Mouse (Mus musculus): ENCODE data around the gene Ifne. TPM values are rescaled to one million over a fixed set of nuclear protein-coding genes. Genes with fewer than 3 reads are reported as not detected.

Gene Ifne
- polyA plus RNA-seq, 1 experiment = not detected

DNA sequence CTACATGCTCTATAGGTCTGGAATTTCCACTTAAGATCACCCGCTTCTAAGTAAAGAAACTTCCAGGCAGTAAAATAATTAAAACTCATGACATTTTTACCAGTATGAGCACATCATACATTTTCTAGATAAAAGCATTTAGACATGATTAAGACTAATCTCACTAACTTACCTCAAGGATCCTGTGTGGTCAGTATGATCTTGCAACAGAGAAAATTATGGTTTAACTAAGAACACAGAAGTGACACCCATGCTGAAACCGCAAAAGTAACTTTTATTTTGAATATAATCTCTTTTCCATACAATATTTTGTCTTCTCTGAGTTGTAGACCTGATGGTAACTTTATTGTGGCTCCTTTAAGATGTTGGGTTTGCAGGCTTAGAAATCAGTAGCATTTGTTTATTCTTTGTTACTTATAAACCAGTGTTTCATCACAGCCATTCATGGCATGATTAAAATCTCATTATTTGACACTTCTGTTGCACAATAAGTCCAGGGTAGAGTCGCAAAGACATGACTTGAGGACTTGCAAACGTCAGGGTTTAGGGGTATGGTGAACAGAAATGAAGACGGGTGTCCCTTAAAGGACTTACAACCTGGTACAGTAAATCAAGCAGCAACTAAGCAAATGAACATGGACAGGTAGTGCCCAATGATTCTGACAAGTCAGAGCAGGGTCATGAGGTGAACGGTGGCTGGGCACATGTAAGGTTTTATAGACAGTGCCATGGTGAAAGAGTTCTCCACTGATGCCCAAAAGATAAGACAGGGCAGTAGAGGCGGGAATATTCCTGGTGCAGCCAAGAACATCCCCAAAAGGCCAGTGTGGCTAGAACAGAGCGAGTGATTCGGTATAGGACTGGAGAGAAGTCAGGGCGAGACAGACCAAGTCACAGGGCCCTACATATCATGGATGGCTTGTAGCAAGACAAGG is 29.9 kb upstream of the Ifne start:
- DNase-seq (ENCODE audit: low read depth) = no peak
- TF ChIP-seq CTCF (IDR thresholded peaks at IDR 0.05; ENCODE audit: borderline replicate concordance, extremely low read depth, insufficient read depth, insufficient read length) = no peak
- no peak for TF ChIP-seq POLR2A (IDR thresholded peaks at IDR 0.05; ENCODE audit: borderline replicate concordance, extremely low read depth, insufficient read depth, insufficient read length, poor library complexity, severe bottlenecking)

DNA sequence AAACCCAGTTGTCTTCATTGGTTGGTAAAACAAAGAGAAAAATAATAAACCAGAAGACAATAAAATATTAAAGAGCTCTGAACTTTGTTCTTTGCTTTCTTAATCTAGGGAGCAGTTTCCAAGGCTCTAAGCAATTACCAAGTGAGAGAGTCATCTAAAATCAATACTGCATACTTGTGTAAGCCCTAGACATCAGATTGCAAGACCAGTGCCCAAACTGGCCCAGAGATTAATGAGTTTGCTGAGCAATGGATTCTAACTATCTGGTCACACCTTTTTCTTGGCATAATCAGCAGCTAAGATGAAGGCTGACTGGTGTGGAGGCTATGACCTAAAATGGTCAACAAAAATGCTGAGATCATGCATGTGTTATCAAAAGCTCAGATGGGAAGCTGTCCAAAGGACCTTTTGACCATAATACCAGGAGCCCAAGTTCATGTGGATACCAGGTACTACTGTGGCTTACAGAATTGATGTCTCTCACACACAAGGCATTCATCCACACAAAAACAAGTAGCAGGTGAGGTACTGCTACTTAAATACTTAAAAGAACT is 13.3 kb upstream of the Ifne start:
- no peak for DNase-seq (ENCODE audit: low read depth)
- TF ChIP-seq CTCF (IDR thresholded peaks at IDR 0.05; ENCODE audit: borderline replicate concordance, extremely low read depth, insufficient read depth, insufficient read length) (no peak), POLR2A (IDR thresholded peaks at IDR 0.05; ENCODE audit: borderline replicate concordance, extremely low read depth, insufficient read depth, insufficient read length, poor library complexity, severe bottlenecking) (no peak)

DNA sequence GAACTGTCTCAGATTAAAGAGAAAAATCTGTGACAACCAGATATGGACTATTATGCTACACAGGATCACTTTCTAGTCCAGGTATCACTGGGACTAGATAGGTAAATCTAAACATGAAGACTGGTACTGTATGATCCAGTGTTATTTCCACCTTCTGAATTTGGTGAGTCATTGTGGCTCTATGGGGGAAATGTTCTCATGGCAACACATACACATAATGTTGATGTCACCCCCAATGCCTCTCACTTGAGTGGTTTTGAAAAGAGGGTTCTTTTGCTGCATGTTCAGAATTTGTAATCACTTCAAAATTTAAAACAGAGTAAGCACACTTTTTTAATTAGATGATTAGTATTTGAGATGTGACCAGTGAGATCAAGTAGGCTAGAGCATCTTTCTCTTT is 8.2 kb upstream of the Ifne start:
- no peak for DNase-seq (ENCODE audit: low read depth)
- TF ChIP-seq POLR2A (IDR thresholded peaks at IDR 0.05; ENCODE audit: borderline replicate concordance, extremely low read depth, insufficient read depth, insufficient read length, poor library complexity, severe bottlenecking) = no peak
- no peak for TF ChIP-seq CTCF (IDR thresholded peaks at IDR 0.05; ENCODE audit: borderline replicate concordance, extremely low read depth, insufficient read depth, insufficient read length)

DNA sequence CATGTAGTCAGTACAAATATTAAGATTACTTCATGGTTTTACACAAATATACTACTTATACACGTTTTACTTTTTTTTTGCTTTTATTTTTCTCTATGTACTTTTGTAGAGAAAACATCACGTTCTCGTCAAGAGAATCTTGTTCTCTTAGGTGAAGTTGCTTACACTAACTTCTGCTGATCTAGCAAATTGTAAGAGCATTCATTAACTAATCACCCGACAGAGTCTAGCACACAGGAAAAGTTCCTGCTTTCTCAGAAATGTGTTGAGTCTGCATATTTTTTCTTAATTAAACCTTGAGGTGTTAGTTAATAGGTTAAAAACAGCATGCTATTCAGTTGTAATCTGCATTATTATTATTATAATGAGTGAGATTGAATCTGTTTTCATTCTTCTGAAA is 1.2 kb downstream of the Ifne start:
- TF ChIP-seq POLR2A (IDR thresholded peaks at IDR 0.05; ENCODE audit: borderline replicate concordance, extremely low read depth, insufficient read depth, insufficient read length, poor library complexity, severe bottlenecking) (no peak), CTCF (IDR thresholded peaks at IDR 0.05; ENCODE audit: borderline replicate concordance, extremely low read depth, insufficient read depth, insufficient read length) (no peak)
- DNase-seq (ENCODE audit: low read depth) = no peak

DNA sequence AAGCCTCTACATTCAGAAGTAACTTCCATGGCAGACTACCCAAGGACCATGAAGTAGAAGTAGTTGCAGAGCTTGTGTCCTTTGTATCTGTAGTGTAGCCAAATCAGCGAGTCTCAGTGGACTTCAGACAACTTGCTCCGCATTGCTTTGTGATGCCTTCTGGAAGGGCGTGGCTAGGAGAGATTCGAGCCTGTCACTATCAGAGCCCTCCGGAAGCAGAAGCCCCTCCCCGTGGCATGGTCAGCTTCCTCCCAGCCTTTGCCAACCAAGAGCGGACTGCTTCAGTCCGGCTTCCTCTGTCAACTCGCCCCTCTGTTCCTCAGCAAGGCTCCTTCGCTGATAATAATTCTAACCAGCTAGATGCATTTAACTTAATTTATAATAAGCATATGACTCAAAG is 1.8 kb downstream of the Ifne start:
- TF ChIP-seq POLR2A (IDR thresholded peaks at IDR 0.05; ENCODE audit: borderline replicate concordance, extremely low read depth, insufficient read depth, insufficient read length, poor library complexity, severe bottlenecking) = no peak
- TF ChIP-seq CTCF (IDR thresholded peaks at IDR 0.05; ENCODE audit: borderline replicate concordance, extremely low read depth, insufficient read depth, insufficient read length) = no peak
- no peak for DNase-seq (ENCODE audit: low read depth)

DNA sequence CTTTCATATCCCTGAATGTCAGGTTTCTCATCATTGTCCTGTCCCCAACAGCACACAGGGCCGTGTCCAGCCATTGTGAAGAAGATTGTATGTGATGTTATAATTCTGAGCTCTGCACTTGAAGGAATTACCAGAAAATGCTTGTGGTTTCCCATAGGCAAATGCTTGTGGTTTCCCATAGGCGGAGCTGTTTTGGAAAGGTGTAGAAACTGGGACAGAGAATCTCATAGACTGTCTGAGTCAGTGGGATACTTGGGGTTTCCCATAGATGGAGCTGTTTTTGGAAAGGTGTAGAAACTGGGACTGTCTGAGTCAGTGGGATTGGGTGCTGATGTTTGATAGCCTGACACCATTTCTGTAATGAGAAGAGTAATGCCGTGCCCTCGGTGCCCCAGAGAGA is 3.5 kb downstream of the Ifne start:
- no peak for DNase-seq (ENCODE audit: low read depth)
- TF ChIP-seq POLR2A (IDR thresholded peaks at IDR 0.05; ENCODE audit: borderline replicate concordance, extremely low read depth, insufficient read depth, insufficient read length, poor library complexity, severe bottlenecking) = no peak
- no peak for TF ChIP-seq CTCF (IDR thresholded peaks at IDR 0.05; ENCODE audit: borderline replicate concordance, extremely low read depth, insufficient read depth, insufficient read length)

DNA sequence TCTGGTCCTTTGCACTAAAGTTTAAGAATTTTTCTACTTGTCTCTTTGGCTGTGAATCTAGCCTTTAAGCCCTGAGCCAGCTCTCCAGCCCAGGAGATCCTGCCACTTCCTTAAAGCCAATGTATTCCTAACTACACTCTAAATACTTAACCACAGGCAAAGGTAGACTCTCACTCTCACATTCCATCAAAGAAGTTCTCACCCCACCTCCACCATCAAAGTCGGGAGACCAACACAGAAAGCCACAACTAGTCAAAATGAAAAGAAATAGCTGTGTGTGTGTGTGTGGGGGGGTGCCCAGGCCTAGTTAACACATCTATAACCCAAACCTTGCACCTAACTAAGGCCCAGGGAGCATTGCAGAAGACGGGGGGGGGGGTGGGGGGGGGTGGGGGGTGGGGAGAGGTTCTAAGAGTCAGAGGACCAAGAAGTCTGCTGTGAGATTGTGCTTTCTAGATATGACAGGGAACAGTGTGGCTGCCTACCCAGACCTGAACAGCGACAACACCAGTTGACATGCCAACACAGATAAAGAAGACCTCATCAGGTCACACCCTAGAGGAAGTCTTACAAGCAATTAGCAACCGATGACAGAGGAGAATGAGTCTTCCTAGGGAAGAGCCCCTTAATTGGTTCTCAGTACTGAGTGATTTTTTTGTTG is 4.4 kb downstream of the Ifne start:
- no peak for DNase-seq (ENCODE audit: low read depth)
- no peak for TF ChIP-seq POLR2A (IDR thresholded peaks at IDR 0.05; ENCODE audit: borderline replicate concordance, extremely low read depth, insufficient read depth, insufficient read length, poor library complexity, severe bottlenecking)
- no peak for TF ChIP-seq CTCF (IDR thresholded peaks at IDR 0.05; ENCODE audit: borderline replicate concordance, extremely low read depth, insufficient read depth, insufficient read length)

DNA sequence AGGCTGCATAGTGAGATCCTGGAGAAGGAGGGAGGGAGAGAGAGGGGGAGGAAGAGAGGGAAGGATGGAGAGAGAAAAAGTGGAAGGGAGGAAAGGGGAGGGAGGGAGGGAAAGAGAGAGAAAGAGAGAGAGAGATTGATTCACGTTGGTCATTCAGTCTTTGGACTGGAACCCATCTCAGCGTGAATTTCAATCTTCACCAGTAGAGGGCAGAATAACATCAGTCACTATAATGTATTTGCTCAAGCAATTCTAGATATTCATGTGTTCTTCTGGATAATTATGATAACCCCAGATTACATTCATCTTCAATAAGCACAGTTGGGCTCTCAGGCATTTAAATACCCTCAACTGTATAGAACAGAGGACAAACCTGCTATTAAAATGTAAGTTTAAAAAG is 7.3 kb downstream of the Ifne start:
- peak; percentile 65 for DNase-seq (ENCODE audit: low read depth)
- peak; percentile 48; the same call in 1 of the 2 replicates for TF ChIP-seq CTCF (IDR thresholded peaks at IDR 0.05; ENCODE audit: borderline replicate concordance, extremely low read depth, insufficient read depth, insufficient read length)
- no peak for TF ChIP-seq POLR2A (IDR thresholded peaks at IDR 0.05; ENCODE audit: borderline replicate concordance, extremely low read depth, insufficient read depth, insufficient read length, poor library complexity, severe bottlenecking)

DNA sequence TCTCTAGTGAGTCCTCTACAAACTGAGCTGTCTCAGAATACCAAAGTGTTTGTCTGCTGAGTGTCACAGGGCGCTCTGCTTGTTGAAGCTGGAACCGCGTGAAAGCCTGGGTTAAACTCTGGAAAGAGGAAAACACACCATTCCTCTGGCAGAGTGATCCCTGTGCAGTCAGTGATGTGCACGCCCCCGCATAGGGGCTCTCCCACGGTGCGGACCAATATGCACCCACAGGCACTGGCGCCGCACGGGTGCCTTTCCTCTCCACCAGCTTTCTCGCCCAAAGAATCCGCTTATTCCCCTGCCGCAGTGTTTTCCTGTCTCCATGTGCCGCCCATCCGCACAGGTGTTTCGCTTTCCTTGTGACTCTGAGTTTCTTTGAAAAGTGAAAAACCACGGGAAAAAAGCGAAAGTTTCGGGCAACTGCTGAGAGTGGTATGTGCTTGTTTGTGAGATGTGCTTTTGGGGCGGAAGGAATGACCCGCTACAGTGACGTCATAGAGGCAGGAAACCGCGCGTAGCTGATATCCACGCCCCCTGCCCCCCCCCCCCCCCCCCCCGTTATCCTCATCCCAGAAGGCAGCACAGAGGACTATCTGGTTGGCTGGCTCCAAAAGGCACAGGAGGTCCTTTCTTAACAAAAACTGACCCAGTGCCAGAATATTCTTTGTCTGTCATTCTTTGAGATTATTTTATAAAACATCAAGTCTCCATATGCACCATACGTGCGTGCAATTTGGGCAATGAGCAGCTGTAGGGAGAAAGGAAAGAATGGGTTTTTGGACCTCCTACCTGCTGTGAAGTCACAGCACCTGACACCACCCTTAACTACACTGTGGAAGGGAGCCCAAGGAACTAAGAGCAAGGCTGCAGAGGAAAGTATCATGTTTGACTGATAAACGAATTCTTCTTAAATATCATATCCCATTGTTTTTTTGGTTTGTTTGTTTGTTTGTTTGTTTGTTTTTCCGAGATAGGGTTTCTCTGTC is 11.8 kb downstream of the Ifne start:
- peak; percentile 72 for DNase-seq (ENCODE audit: low read depth)
- TF ChIP-seq POLR2A (IDR thresholded peaks at IDR 0.05; ENCODE audit: borderline replicate concordance, extremely low read depth, insufficient read depth, insufficient read length, poor library complexity, severe bottlenecking) (no peak), CTCF (IDR thresholded peaks at IDR 0.05; ENCODE audit: borderline replicate concordance, extremely low read depth, insufficient read depth, insufficient read length) (no peak; the same call in 1 of the 2 replicates)

DNA sequence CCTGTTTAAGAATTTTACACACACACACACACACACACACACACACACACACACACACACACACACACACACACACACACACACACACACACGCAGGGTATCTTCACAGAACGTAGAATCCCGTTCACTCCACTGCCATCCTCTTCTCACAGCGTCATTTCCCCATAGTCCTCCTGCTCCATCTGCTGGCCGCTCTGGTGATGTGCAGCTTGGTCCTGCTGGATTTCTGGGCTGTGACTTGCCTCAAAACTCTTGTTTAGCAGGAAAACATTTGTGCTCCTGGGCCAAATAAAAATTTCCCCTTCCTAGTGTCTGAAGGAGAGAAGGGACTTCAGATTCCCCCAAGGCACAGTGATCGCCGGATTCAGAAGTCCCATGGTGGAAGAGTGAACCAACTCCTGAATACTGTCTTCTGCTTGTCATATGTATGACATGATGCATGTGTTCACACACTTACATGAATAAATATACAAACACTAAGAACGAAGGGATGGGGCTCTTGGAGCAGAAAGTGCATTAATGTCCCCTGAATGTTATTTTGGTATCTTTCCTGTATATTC is 12.6 kb downstream of the Ifne start:
- TF ChIP-seq POLR2A (IDR thresholded peaks at IDR 0.05; ENCODE audit: borderline replicate concordance, extremely low read depth, insufficient read depth, insufficient read length, poor library complexity, severe bottlenecking) = no peak
- peak; percentile 93 for TF ChIP-seq CTCF (IDR thresholded peaks at IDR 0.05; ENCODE audit: borderline replicate concordance, extremely low read depth, insufficient read depth, insufficient read length)
- DNase-seq (ENCODE audit: low read depth) = peak; percentile 87

Data from brain, embryonic 14.5 days (tissue).